Mouse (Mus musculus) macrophage (primary cell): ENCODE results near the gene Ptpn13. TPM values are rescaled to one million over a fixed set of nuclear protein-coding genes. Genes with fewer than 3 reads are reported as not detected.

ENCODE experiments used
- H3K27ac ChIP-seq: fragments of 350-480 bp; formaldehyde crosslinking; 2 replicates; pipeline ENCODE4 v1.9.0; 2021
- H3K36me3 ChIP-seq: fragments of 350-480 bp; formaldehyde crosslinking; 2 replicates; pipeline ENCODE4 v1.9.0; 2021; ENCODE audit errors: inconsistent target
- H3K4me3 ChIP-seq: fragments of 350-480 bp; formaldehyde crosslinking; 2 replicates; pipeline ENCODE4 v1.9.0; 2021; ENCODE audit errors: inconsistent target
- H3K79me2 ChIP-seq: fragments of 350-480 bp; formaldehyde crosslinking; 2 replicates; pipeline ENCODE4 v1.9.0; 2021; ENCODE audit errors: inconsistent target
- WGBS: methylation state at CpG from one replicate; pipeline ENCODE4 v1.1.7; 2026; ENCODE audit warnings: inconsistent platforms; ENCODE audit not compliant: missing documents; 5-methylcytosine and 5-hydroxymethylcytosine counted together
- polyA plus RNA-seq: library from polyadenylated mRNA; stranded (reverse); fragments of 250-400 nt; gene quantifications from 3 replicates; pipeline ENCODE4 v1.2.4, GENCODE M21; 2018; ENCODE audit warnings: inconsistent platforms
- total RNA-seq, 78 experiments: library from RNA; depleted of rRNA; stranded (reverse); fragments of 250-400 nt; gene quantifications; 1 replicate in 9 of 78; 2 replicates in 24 of 78; 3 replicates in 43 of 78; 4 replicates in 2 of 78; pipeline ENCODE4 v1.2.4; 2018; ENCODE audit warnings: inconsistent platforms in 56 of 78

Ptpn13 gene
- under 1 TPM in 18 of 26 experiments, not detected in 8; 0.11 to 0.98 (median 0.20) TPM for total RNA-seq (2018; cell fraction: chromatin; rRNA removed)
- under 1 TPM in 18 of 26 experiments, not detected in 8; under 0.01 to 0.07 (median 0.03) TPM for total RNA-seq (2018; cell fraction: cytosol; rRNA removed)
- total RNA-seq (2018; cell fraction: nucleus; rRNA removed): under 1 TPM in 17 of 26 experiments, not detected in 9; 0.06 to 0.96 (median 0.16) TPM
- polyA plus RNA-seq: not detected in 3 replicates

- H3K36me3 ChIP-seq: no peaks in the 10 kb centered on the region
- no peak within 1 kb of the TSS for H3K4me3 ChIP-seq
- no peaks in the 10 kb centered on the region for H3K79me2 ChIP-seq
- no peak within 1 kb of the TSS for H3K27ac ChIP-seq
- WGBS: 1% methylated on average over 40 of the region's 55 CpGs
Measured at GRCm38 (mm10) chr5:103424678-103425319, at the start of gene Ptpn13. Gene Ptpn13, plus strand, starts transcription at chr5:103425192.

- Histone ChIP-seq H3K27ac (no peak overlapping the region), H3K4me3 (no peak overlapping the region), H3K79me2 (no peaks in the 10 kb centered on the region), H3K36me3 (no peaks in the 10 kb centered on the region)
- 92% methylated on average over 9 of the region's 9 CpGs for WGBS
Measured at GRCm38 (mm10) chr5:103375226-103375625, 49.8 kb upstream of the Ptpn13 start.

- no peaks in the 10 kb centered on the region for H3K79me2 ChIP-seq
- no peaks in the 10 kb centered on the region for H3K36me3 ChIP-seq
- no peak overlapping the region for H3K4me3 ChIP-seq
- no peak overlapping the region for H3K27ac ChIP-seq
- 23% methylated on average over 17 of the region's 17 CpGs for WGBS
Measured at GRCm38 (mm10) chr5:103376354-103377295, 48.4 kb upstream of the Ptpn13 start.

GRCm38 (mm10) chr5:103377493-103378130 lies 47.4 kb upstream of the Ptpn13 start:
- no peak overlapping the region for H3K27ac ChIP-seq
- WGBS: 2% methylated on average over 12 of the region's 12 CpGs
- no peaks in the 10 kb centered on the region for H3K79me2 ChIP-seq
- no peaks in the 10 kb centered on the region for H3K36me3 ChIP-seq
- H3K4me3 ChIP-seq: no peak overlapping the region

- no peaks in the 10 kb centered on the region for H3K36me3 ChIP-seq
- H3K79me2 ChIP-seq: no peaks in the 10 kb centered on the region
- H3K27ac ChIP-seq: no peak overlapping the region
- no peak overlapping the region for H3K4me3 ChIP-seq
- WGBS: 51% methylated on average over 11 of the region's 11 CpGs
Measured at GRCm38 (mm10) chr5:103380785-103381527, 44.0 kb upstream of the Ptpn13 start.

GRCm38 (mm10) chr5:103382951-103383350 lies 42.0 kb upstream of the Ptpn13 start:
- Histone ChIP-seq H3K27ac (no peak overlapping the region), H3K4me3 (no peak overlapping the region), H3K36me3 (no peaks in the 10 kb centered on the region), H3K79me2 (no peaks in the 10 kb centered on the region)
- WGBS: 92% methylated on average over 4 of the region's 4 CpGs

GRCm38 (mm10) chr5:103384021-103384420 lies 41.0 kb upstream of the Ptpn13 start:
- 83% methylated on average over 7 of the region's 7 CpGs for WGBS
- no peaks in the 10 kb centered on the region for H3K79me2 ChIP-seq
- H3K4me3 ChIP-seq: no peak overlapping the region
- H3K27ac ChIP-seq: no peak overlapping the region
- H3K36me3 ChIP-seq: no peaks in the 10 kb centered on the region

GRCm38 (mm10) chr5:103387540-103388026 lies 37.4 kb upstream of the Ptpn13 start:
- 71% methylated on average over 7 of the region's 8 CpGs for WGBS
- Histone ChIP-seq H3K27ac (no peak overlapping the region), H3K4me3 (no peak overlapping the region), H3K36me3 (no peaks in the 10 kb centered on the region), H3K79me2 (no peaks in the 10 kb centered on the region)

GRCm38 (mm10) chr5:103389415-103389814 lies 35.6 kb upstream of the Ptpn13 start:
- 39% methylated on average over 5 of the region's 5 CpGs for WGBS
- no peak overlapping the region for H3K4me3 ChIP-seq
- no peaks in the 10 kb centered on the region for H3K36me3 ChIP-seq
- no peak overlapping the region for H3K27ac ChIP-seq
- no peaks in the 10 kb centered on the region for H3K79me2 ChIP-seq

- no peaks in the 10 kb centered on the region for H3K79me2 ChIP-seq
- H3K27ac ChIP-seq: no peak overlapping the region
- WGBS: 36% methylated on average over 4 of the region's 4 CpGs
- H3K4me3 ChIP-seq: no peak overlapping the region
- H3K36me3 ChIP-seq: no peaks in the 10 kb centered on the region
Measured at GRCm38 (mm10) chr5:103393220-103393619, 31.8 kb upstream of the Ptpn13 start.

GRCm38 (mm10) chr5:103393752-103394151 lies 31.2 kb upstream of the Ptpn13 start:
- H3K36me3 ChIP-seq: no peaks in the 10 kb centered on the region
- H3K4me3 ChIP-seq: no peak overlapping the region
- no peaks in the 10 kb centered on the region for H3K79me2 ChIP-seq
- WGBS: 91% methylated on average over 16 of the region's 16 CpGs
- H3K27ac ChIP-seq: no peak overlapping the region

- WGBS: 87% methylated on average over 5 of the region's 5 CpGs
- no peak overlapping the region for H3K4me3 ChIP-seq
- no peaks in the 10 kb centered on the region for H3K79me2 ChIP-seq
- H3K27ac ChIP-seq: no peak overlapping the region
- no peaks in the 10 kb centered on the region for H3K36me3 ChIP-seq
Measured at GRCm38 (mm10) chr5:103395683-103396082, 29.3 kb upstream of the Ptpn13 start.

GRCm38 (mm10) chr5:103397429-103397828 lies 27.6 kb upstream of the Ptpn13 start:
- WGBS: 94% methylated on average over 4 of the region's 4 CpGs
- Histone ChIP-seq H3K27ac (no peak overlapping the region), H3K36me3 (no peaks in the 10 kb centered on the region), H3K79me2 (no peaks in the 10 kb centered on the region), H3K4me3 (no peak overlapping the region)
